Mouse (Mus musculus) kidney, adult 11 months (tissue): ENCODE measurements around the gene Syt10.
"Not testable (repeated sequence)": the region's sequence is repeated elsewhere in the genome, so short reads cannot be mapped to it uniquely, and the experiment has no call there.

Source experiments
- DNase-seq: peaks from one replicate; pipeline ENCODE4 v3.0.0; 2022

Syt10 gene

GRCm38 (mm10) chr15:89841364-89842017 is at the start of gene Syt10:
Syt10 (minus strand) TSS chr15:89841860.
- DNase-seq = no peak

DNA sequence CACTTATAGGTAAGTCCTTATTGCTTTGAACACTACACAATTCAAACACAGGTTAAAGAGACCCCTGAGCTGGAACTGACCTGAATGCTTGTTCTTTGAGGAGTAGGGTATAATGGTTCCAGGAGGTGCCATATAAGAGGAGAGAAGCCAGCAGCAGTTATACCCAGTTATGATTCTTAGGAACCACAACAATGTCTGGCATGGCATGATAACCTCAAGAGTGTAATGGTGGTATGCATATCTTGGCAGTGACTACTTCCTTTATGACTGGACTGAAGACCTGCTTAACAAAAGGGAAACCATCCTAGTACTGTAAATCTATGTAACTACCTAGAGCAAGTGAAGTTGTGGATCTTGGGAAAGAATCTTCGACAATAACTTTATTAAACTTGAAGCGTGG is 42.1 kb upstream of the Syt10 start:
- DNase-seq = no peak

GRCm38 (mm10) chr15:89878981-89879380 is 37.3 kb upstream of the Syt10 start:
- no peak for DNase-seq

DNA sequence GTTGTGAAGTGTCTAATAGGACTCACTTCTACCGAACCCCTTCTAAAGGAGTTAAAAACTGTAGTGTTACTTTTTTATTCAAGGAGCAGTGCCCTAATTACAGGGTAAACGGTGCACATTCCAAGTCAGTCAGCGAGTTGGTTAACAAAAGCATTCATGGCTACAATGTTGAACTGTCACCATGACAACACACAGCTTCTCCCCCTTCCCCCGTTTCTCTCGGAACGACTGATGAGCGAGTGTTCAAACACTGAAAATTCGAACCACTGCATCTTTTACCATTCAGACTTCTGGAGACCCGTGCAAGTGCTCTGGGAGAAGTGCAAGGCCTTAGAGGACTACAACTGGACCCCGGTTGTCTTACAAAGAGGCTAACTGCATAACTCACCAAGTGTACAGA is 25.6 kb downstream of the Syt10 start:
- DNase-seq = no peak

GRCm38 (mm10) chr15:89804478-89804877 is 37.2 kb downstream of the Syt10 start:
- no peak for DNase-seq

GRCm38 (mm10) chr15:89779928-89780327 is 61.7 kb downstream of the Syt10 start:
- DNase-seq = no peak

- DNase-seq = not testable (repeated sequence)
Measured at GRCm38 (mm10) chr15:89766016-89766415, 75.6 kb downstream of the Syt10 start.

- no peak for DNase-seq
Measured at GRCm38 (mm10) chr15:89733611-89734010, 108.0 kb downstream of the Syt10 start.
